Mouse (Mus musculus) hindbrain, embryonic 15.5 days (tissue): ENCODE measurements at regions not wholly inside any gene's neighbourhood (a gene's known extent, or its start where the extent isn't known, plus 50 kb on each side); places are given as distances from the start of the nearest gene placed in this dataset.
A peak's percentile ranks its signal among the peaks of the same experiment; 100 is the strongest.
"Not testable (repeated sequence)": the region's sequence is repeated elsewhere in the genome, so short reads cannot be mapped to it uniquely, and the experiment has no call there.

ENCODE experiments used
- ATAC-seq: fragments of 200-750 bp; cut with Nextera tagmentation; 2 replicates; pipeline ENCODE4 v1.8.0; 2017; ENCODE audit warnings: low read depth, moderate number of reproducible peaks, moderate TSS enrichment; ENCODE audit not compliant: low FRiP score
- H3K27ac ChIP-seq: fragments of 300-500 bp; sonication (generic); replicated peaks from 2 replicates; pipeline ENCODE4 v1.5.1; 2015; ENCODE audit warnings: mild to moderate bottlenecking, inconsistent platforms
- H3K27me3 ChIP-seq: fragments of 300-500 bp; sonication (generic); 2 replicates; pipeline ENCODE4 v1.6.1; 2015; ENCODE audit warnings: control low read depth, inconsistent platforms
- H3K36me3 ChIP-seq: fragments of 300-500 bp; sonication (generic); 2 replicates; pipeline ENCODE4 v1.6.1; 2015; ENCODE audit warnings: control low read depth, inconsistent platforms
- H3K4me1 ChIP-seq: fragments of 300-500 bp; sonication (generic); replicated peaks from 2 replicates; pipeline ENCODE4 v1.6.1; 2015; ENCODE audit warnings: control low read depth, inconsistent platforms
- H3K4me2 ChIP-seq: fragments of 300-500 bp; sonication (generic); 2 replicates; pipeline ENCODE4 v1.6.1; 2015; ENCODE audit warnings: moderate library complexity, mild to moderate bottlenecking, inconsistent platforms
- H3K4me3 ChIP-seq: fragments of 300-500 bp; sonication (generic); 2 replicates; pipeline ENCODE4 v1.5.1; 2015; ENCODE audit warnings: mild to moderate bottlenecking, inconsistent platforms
- H3K9ac ChIP-seq: fragments of 300-500 bp; sonication (generic); 2 replicates; pipeline ENCODE4 v1.6.1; 2015; ENCODE audit warnings: inconsistent platforms
- H3K9me3 ChIP-seq: fragments of 300-500 bp; sonication (generic); 2 replicates; pipeline ENCODE4 v1.6.1; 2016; ENCODE audit warnings: control low read depth, inconsistent platforms
- WGBS: fragments of 180-500 bp; shearing (Covaris S2); methylation state at CpG from one replicate; pipeline ENCODE4 v1.1.7; 2015; 5-methylcytosine and 5-hydroxymethylcytosine counted together

GRCm38 (mm10) chr16:42501109-42501508, 160.7 kb upstream of the Gap43 start:
- H3K9me3 ChIP-seq, H3K9ac ChIP-seq, H3K4me1 ChIP-seq, H3K27me3 ChIP-seq, H3K36me3 ChIP-seq, H3K27ac ChIP-seq, H3K4me3 ChIP-seq, ATAC-seq, H3K4me2 ChIP-seq: not testable (repeated sequence)
- 45% methylated on average over 3 of the region's 3 CpGs for WGBS

- Histone ChIP-seq H3K27ac (no peak overlapping the region), H3K27me3 (no peaks in the 10 kb centered on the region), H3K4me3 (no peak overlapping the region), H3K9me3 (no peaks in the 10 kb centered on the region), H3K9ac (no peak overlapping the region), H3K4me2 (no peak overlapping the region), H3K36me3 (no peaks in the 10 kb centered on the region), H3K4me1 (no peaks in the 10 kb centered on the region)
- WGBS = 93% methylated on average over 6 of the region's 6 CpGs
- ATAC-seq = no peak
Observed at GRCm38 (mm10) chr16:42499514-42499913, 159.1 kb upstream of the Gap43 start.

GRCm38 (mm10) chr16:42498368-42498767, 157.9 kb upstream of the Gap43 start:
- H3K27ac ChIP-seq = no peak overlapping the region
- WGBS = 61% methylated on average over 2 of the region's 2 CpGs
- no peak for ATAC-seq
- H3K4me2 ChIP-seq = no peak overlapping the region
- H3K27me3 ChIP-seq = no peaks in the 10 kb centered on the region
- no peak overlapping the region for H3K9ac ChIP-seq
- no peaks in the 10 kb centered on the region for H3K36me3 ChIP-seq
- H3K4me3 ChIP-seq = no peak overlapping the region
- no peaks in the 10 kb centered on the region for H3K9me3 ChIP-seq
- H3K4me1 ChIP-seq = no peaks in the 10 kb centered on the region

- Histone ChIP-seq H3K4me1 (peaks cover 4% of the 10 kb centered on the region), H3K9ac (no peak overlapping the region), H3K9me3 (no peaks in the 10 kb centered on the region), H3K36me3 (no peaks in the 10 kb centered on the region), H3K4me3 (no peak overlapping the region), H3K27me3 (no peaks in the 10 kb centered on the region), H3K4me2 (no peak overlapping the region), H3K27ac (no peak overlapping the region)
- 91% methylated on average over 1 of the region's 1 CpGs for WGBS
- no peak for ATAC-seq
Observed at GRCm38 (mm10) chr16:42493596-42493995, 153.1 kb upstream of the Gap43 start.

- Histone ChIP-seq H3K27me3 (no peaks in the 10 kb centered on the region), H3K36me3 (no peaks in the 10 kb centered on the region), H3K27ac (no peak overlapping the region), H3K4me1 (peaks cover 5% of the 10 kb centered on the region), H3K4me2 (no peak overlapping the region), H3K9ac (no peak overlapping the region), H3K4me3 (no peak overlapping the region), H3K9me3 (no peaks in the 10 kb centered on the region)
- ATAC-seq = peak; percentile 66; the same call in 1 of the 2 replicates
- 16% methylated on average over 4 of the region's 4 CpGs for WGBS
Observed at GRCm38 (mm10) chr16:42488745-42489144, 148.3 kb upstream of the Gap43 start.

- H3K4me3 ChIP-seq = no peak overlapping the region
- H3K4me1 ChIP-seq = no peaks in the 10 kb centered on the region
- WGBS = 38% methylated on average over 5 of the region's 5 CpGs
- H3K27me3 ChIP-seq = no peaks in the 10 kb centered on the region
- H3K27ac ChIP-seq = no peak overlapping the region
- no peak overlapping the region for H3K9ac ChIP-seq
- no peaks in the 10 kb centered on the region for H3K36me3 ChIP-seq
- no peak for ATAC-seq
- H3K9me3 ChIP-seq = no peaks in the 10 kb centered on the region
- no peak overlapping the region for H3K4me2 ChIP-seq
Observed at GRCm38 (mm10) chr16:42479978-42480377, 139.5 kb upstream of the Gap43 start.

GRCm38 (mm10) chr16:42466976-42467375, 126.5 kb upstream of the Gap43 start:
- H3K27ac ChIP-seq = peak overlapping the region; percentile 3; the same call in 1 of the 2 replicates
- ATAC-seq = no peak
- no peak overlapping the region for H3K9ac ChIP-seq
- no peak overlapping the region for H3K4me3 ChIP-seq
- no peaks in the 10 kb centered on the region for H3K36me3 ChIP-seq
- 56% methylated on average over 1 of the region's 1 CpGs for WGBS
- H3K4me1 ChIP-seq = no peaks in the 10 kb centered on the region; the same call in 1 of the 2 replicates
- H3K4me2 ChIP-seq = no peak overlapping the region
- no peaks in the 10 kb centered on the region for H3K9me3 ChIP-seq
- H3K27me3 ChIP-seq = no peaks in the 10 kb centered on the region

GRCm38 (mm10) chr16:42456335-42456984, 116.0 kb upstream of the Gap43 start:
- WGBS = 85% methylated on average over 8 of the region's 8 CpGs
- Histone ChIP-seq H3K27me3 (no peaks in the 10 kb centered on the region), H3K36me3 (no peaks in the 10 kb centered on the region), H3K27ac (no peak overlapping the region), H3K4me3 (no peak overlapping the region), H3K4me2 (no peak overlapping the region), H3K9me3 (no peaks in the 10 kb centered on the region), H3K9ac (no peak overlapping the region), H3K4me1 (no peaks in the 10 kb centered on the region)
- ATAC-seq = no peak

GRCm38 (mm10) chr16:42453338-42453737, 112.9 kb upstream of the Gap43 start:
- WGBS = 67% methylated on average over 5 of the region's 5 CpGs
- no peak overlapping the region for H3K4me3 ChIP-seq
- H3K4me2 ChIP-seq = no peak overlapping the region
- no peaks in the 10 kb centered on the region for H3K4me1 ChIP-seq
- no peak for ATAC-seq
- no peaks in the 10 kb centered on the region for H3K36me3 ChIP-seq
- no peaks in the 10 kb centered on the region for H3K27me3 ChIP-seq
- no peak overlapping the region for H3K9ac ChIP-seq
- H3K9me3 ChIP-seq = no peaks in the 10 kb centered on the region
- H3K27ac ChIP-seq = no peak overlapping the region

- Histone ChIP-seq H3K4me3 (no peak overlapping the region), H3K4me2 (no peak overlapping the region), H3K27me3 (no peaks in the 10 kb centered on the region), H3K27ac (no peak overlapping the region), H3K9me3 (no peaks in the 10 kb centered on the region), H3K36me3 (no peaks in the 10 kb centered on the region), H3K4me1 (peaks cover 9% of the 10 kb centered on the region), H3K9ac (no peak overlapping the region)
- 92% methylated on average over 8 of the region's 8 CpGs for WGBS
- no peak for ATAC-seq
Observed at GRCm38 (mm10) chr16:42449840-42450444, 109.5 kb upstream of the Gap43 start.

- no peaks in the 10 kb centered on the region for H3K36me3 ChIP-seq
- peak; percentile 89 for ATAC-seq
- no peaks in the 10 kb centered on the region for H3K9me3 ChIP-seq
Observed at GRCm38 (mm10) chr16:42444863-42445423, 104.5 kb upstream of the Gap43 start.

GRCm38 (mm10) chr16:42444408-42444862, 104.0 kb upstream of the Gap43 start:
- peak overlapping the region; percentile 43 for H3K9ac ChIP-seq
- H3K9me3 ChIP-seq = no peaks in the 10 kb centered on the region
- no peaks in the 10 kb centered on the region for H3K27me3 ChIP-seq
- H3K27ac ChIP-seq = peak overlapping the region; percentile 93
- peak overlapping the region; percentile 57 for H3K4me2 ChIP-seq
- H3K4me1 ChIP-seq = peaks cover 15% of the 10 kb centered on the region
- 19% methylated on average over 10 of the region's 10 CpGs for WGBS
- peak overlapping the region; percentile 29 for H3K4me3 ChIP-seq
- peak; percentile 72 for ATAC-seq
- H3K36me3 ChIP-seq = no peaks in the 10 kb centered on the region

More at GRCm38 (mm10) chr16:42444863-42445423, 104.5 kb upstream of the Gap43 start:
- H3K27me3 ChIP-seq = no peaks in the 10 kb centered on the region
- WGBS = 5% methylated on average over 6 of the region's 6 CpGs
- H3K4me2 ChIP-seq = peak overlapping the region; percentile 57
- peak overlapping the region; percentile 29 for H3K4me3 ChIP-seq
- H3K27ac ChIP-seq = peak overlapping the region; percentile 93
- H3K4me1 ChIP-seq = peaks cover 15% of the 10 kb centered on the region
- H3K9ac ChIP-seq = peak overlapping the region; percentile 43
